Mouse (Mus musculus) stomach, postnatal 0 days (tissue): ENCODE results near the gene Camp. TPM values are rescaled to one million over a fixed set of nuclear protein-coding genes. Genes with fewer than 3 reads are reported as not detected.

Experiments
- ATAC-seq: fragments of 200-750 bp; cut with Nextera tagmentation; 2 replicates; pipeline ENCODE4 v1.8.0; 2017; ENCODE audit not compliant: low FRiP score, low TSS enrichment
- DNase-seq: peaks from one replicate; pipeline ENCODE4 v3.0.0-alpha.2; 2016; ENCODE audit warnings: low spot score
- H3K27ac ChIP-seq: fragments of 300-500 bp; sonication (generic); replicated peaks from 2 replicates; pipeline ENCODE4 v1.5.1; 2014; ENCODE audit warnings: mild to moderate bottlenecking, control low read depth
- H3K27me3 ChIP-seq: fragments of 300-500 bp; sonication (generic); 2 replicates; pipeline ENCODE4 v1.6.1; 2014; ENCODE audit warnings: low read length; ENCODE audit not compliant: control insufficient read depth, insufficient read depth
- H3K36me3 ChIP-seq: fragments of 300-500 bp; sonication (generic); 2 replicates; pipeline ENCODE4 v1.6.1; 2014; ENCODE audit warnings: low read length, mixed read lengths; ENCODE audit not compliant: control insufficient read depth, insufficient read depth
- H3K4me1 ChIP-seq: fragments of 300-500 bp; sonication (generic); replicated peaks from 2 replicates; pipeline ENCODE4 v1.6.1; 2014; ENCODE audit warnings: antibody characterized with exemption; ENCODE audit not compliant: control insufficient read depth, insufficient read depth
- H3K4me2 ChIP-seq: fragments of 300-500 bp; sonication (generic); replicated peaks from 2 replicates; pipeline ENCODE4 v1.6.1; 2014; ENCODE audit warnings: low read depth, mild to moderate bottlenecking, control low read depth, moderate library complexity
- H3K4me3 ChIP-seq: fragments of 300-500 bp; sonication (generic); 2 replicates; pipeline ENCODE4 v1.5.1; 2014; ENCODE audit warnings: low read depth, low read length, control low read depth
- H3K9ac ChIP-seq: fragments of 300-500 bp; sonication (generic); 2 replicates; pipeline ENCODE4 v1.6.1; 2014; ENCODE audit warnings: mild to moderate bottlenecking, low read length, control low read depth, mixed read lengths
- H3K9me3 ChIP-seq: fragments of 300-500 bp; sonication (generic); 2 replicates; pipeline ENCODE4 v1.6.1; 2016; ENCODE audit warnings: low read length; ENCODE audit not compliant: control insufficient read depth
- CTCF ChIP-seq: IDR thresholded peaks from 2 replicates; pipeline ENCODE4 v1.5.1; 2016; ENCODE audit warnings: antibody characterized with exemption, low read depth, mild to moderate bottlenecking, moderate library complexity
- EP300 ChIP-seq: optimal IDR thresholded peaks from 2 replicates; pipeline ENCODE3; 2016; ENCODE audit warnings: antibody characterized with exemption
- whole genome bisulfite sequencing: fragments of 180-500 bp; shearing (Covaris S2); extraction: QIAGEN DNeasy Blood & Tissue Kit; methylation state at CpG from one replicate; pipeline ENCODE4 v1.1.7; 2014; 5-methylcytosine and 5-hydroxymethylcytosine counted together
- polyA plus RNA-seq: library from polyadenylated mRNA; unstranded; fragments of >200 nt; fragmentation: Nextera tagmentation; extraction: Ambion mirVana; gene quantifications from 2 replicates; pipeline ENCODE4 v1.2.1, GENCODE M21; 2015

The Camp gene
- 1.5 and 2.2 TPM in 2 replicates for polyA plus RNA-seq

DNA sequence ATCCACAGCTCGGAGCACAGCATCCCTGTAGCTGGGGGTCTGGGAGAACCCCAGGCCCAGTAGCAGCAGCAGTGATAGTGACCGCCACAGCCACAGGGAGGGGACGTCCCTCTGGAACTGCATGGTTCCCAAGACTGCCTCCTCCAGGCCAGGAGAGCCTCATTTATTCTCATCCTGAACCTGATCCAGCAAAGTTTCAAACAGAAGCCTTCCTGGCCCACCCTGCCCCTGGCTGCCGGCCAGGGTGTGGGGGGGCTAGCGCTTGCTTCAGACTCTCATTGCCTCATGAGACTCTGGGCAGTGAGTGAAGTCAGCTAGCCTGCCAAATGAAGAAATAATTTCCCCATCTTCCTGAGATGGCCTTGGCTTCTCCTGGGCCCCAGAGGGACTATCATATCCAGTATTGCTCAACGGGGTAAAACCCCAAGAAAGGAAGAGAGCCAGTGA is at the start of gene Camp:
Gene Camp (minus strand): TSS at position 306 of the 447 bp plus-strand sequence.
- H3K4me2 ChIP-seq, result no peak within 1 kb of the TSS
- WGBS, result 45% methylated on average over 6 of the region's 6 CpGs
- no peaks in the 10 kb centered on the region for H3K27me3 ChIP-seq
- no peak within 1 kb of the TSS for H3K27ac ChIP-seq
- peaks cover 4% of the 10 kb centered on the region; the same call in 1 of the 2 replicates for H3K4me1 ChIP-seq
- H3K36me3 ChIP-seq, result no peaks in the 10 kb centered on the region
- TF ChIP-seq EP300 (no peak), CTCF (peak; percentile 25; the same call in 1 of the 2 replicates)
- ATAC-seq (peak; percentile 63; the same call in 1 of the 2 replicates), DNase-seq (peak; percentile 35)
- H3K4me3 ChIP-seq, result no peak within 1 kb of the TSS
- H3K9me3 ChIP-seq, result no peaks in the 10 kb centered on the region
- no peak within 1 kb of the TSS for H3K9ac ChIP-seq

DNA sequence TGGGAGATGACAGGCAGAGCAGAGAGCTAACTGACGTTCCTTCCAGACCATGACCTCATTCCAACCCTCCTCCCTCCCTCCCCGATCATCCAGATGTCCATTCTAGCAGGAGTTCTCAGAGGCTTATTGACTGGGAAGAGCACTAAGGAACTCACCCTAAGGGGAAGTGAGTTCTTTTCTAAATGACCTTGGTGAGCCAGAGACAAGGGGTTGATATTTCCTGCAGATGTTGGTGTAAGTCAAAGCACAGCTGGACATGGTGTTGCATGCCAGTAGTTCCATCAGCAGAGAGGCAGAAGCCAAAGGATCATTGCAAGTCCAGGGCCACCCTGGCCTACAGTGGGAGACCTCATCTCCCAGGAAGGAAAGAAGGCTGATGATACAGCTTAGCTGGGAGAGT is 48.6 kb upstream of the Camp start:
- WGBS, result 25% methylated on average over 2 of the region's 2 CpGs
- Histone ChIP-seq H3K9me3 (no peaks in the 10 kb centered on the region), H3K4me2 (no peak overlapping the region), H3K4me1 (no peaks in the 10 kb centered on the region), H3K27ac (peak overlapping the region; percentile 1; the same call in 1 of the 2 replicates), H3K36me3 (peaks cover 2% of the 10 kb centered on the region; the same call in 1 of the 2 replicates), H3K9ac (no peak overlapping the region), H3K4me3 (no peak overlapping the region), H3K27me3 (no peaks in the 10 kb centered on the region)
- DNase-seq, result no peak
- TF ChIP-seq CTCF, result no peak
- no peak for TF ChIP-seq EP300
- ATAC-seq, result no peak

DNA sequence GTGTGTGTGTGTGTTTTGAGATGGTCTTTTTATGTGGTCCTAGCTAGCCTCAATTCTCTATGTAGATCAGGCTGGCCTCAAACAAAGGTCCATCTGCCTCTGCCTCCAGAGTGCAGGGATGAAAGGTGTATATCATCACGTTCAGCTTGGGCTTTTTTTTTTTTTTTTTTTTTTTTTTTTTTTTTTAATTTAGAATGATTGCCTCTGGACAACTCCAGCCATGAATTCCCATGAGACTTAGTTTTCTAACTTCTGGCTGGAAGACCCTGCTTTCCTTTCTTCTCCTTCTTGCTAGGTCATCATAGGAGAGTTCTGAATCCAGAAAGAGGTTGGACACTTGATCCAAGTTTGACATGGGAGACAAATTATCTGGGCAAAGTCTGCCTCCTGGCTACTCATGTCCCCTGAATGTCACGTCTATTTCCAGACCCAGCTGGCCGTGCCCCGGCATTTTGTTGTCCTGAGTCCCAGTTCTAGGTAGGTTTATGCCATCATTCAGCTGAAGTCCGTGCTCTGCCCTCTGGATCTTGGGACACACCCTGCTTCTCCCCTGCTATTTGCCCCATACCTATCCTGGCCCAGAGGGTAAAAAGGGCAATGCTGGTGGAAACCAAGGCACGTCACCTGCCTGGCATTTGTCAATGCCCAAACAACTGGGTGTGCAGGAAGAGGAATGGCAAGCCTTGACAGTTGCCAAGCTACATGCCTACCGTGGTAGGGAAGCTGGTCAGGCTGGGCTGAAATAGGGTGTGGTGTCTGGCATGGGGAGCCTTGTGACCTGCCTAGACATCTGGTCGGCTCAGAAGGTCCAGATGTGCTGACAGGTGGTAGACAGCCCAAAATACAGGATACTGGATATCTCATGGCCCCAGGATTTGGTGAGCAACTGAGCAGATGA is 47.1 kb upstream of the Camp start:
- H3K4me2 ChIP-seq, result no peak overlapping the region
- 68% methylated on average over 8 of the region's 8 CpGs for WGBS
- TF ChIP-seq EP300 (no peak), CTCF (no peak)
- no peak overlapping the region for H3K9ac ChIP-seq
- no peaks in the 10 kb centered on the region for H3K27me3 ChIP-seq
- DNase-seq (no peak), ATAC-seq (no peak)
- no peaks in the 10 kb centered on the region for H3K4me1 ChIP-seq
- peaks cover 8% of the 10 kb centered on the region; the same call in 1 of the 2 replicates for H3K36me3 ChIP-seq
- no peaks in the 10 kb centered on the region for H3K9me3 ChIP-seq
- no peak overlapping the region for H3K4me3 ChIP-seq
- 0 out of 2 replicates have a peak overlapping the region, but pooled peaks have one; percentile 45 for H3K27ac ChIP-seq

DNA sequence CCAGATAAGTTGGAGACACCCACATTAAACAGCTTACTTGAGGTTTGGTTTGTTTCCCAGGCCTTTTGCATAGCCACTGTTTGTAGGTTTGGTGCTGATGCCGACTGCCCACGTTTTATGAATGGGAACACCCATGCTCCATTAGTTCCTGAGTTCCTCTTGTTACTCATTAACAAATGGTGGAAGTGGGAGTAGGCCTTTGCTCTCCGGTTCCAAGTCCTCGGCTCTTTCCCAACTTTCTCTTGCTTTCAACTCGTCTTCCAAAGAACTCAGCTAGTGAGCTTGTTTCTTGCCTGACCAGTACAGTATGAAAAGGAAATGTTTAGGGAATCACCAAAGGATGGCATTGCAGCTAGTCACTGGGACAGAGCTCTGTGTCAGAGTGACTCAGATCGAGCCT is 46.2 kb upstream of the Camp start:
- no peak overlapping the region for H3K4me2 ChIP-seq
- H3K36me3 ChIP-seq, result peaks cover 16% of the 10 kb centered on the region
- no peak overlapping the region for H3K4me3 ChIP-seq
- no peaks in the 10 kb centered on the region for H3K9me3 ChIP-seq
- peak overlapping the region; percentile 35; the same call in 1 of the 2 replicates for H3K27ac ChIP-seq
- TF ChIP-seq EP300 (no peak), CTCF (no peak)
- H3K9ac ChIP-seq, result no peak overlapping the region
- H3K27me3 ChIP-seq, result no peaks in the 10 kb centered on the region
- ATAC-seq (peak; percentile 46), DNase-seq (peak; percentile 53)
- WGBS, result 51% methylated on average over 6 of the region's 6 CpGs
- H3K4me1 ChIP-seq, result no peaks in the 10 kb centered on the region

DNA sequence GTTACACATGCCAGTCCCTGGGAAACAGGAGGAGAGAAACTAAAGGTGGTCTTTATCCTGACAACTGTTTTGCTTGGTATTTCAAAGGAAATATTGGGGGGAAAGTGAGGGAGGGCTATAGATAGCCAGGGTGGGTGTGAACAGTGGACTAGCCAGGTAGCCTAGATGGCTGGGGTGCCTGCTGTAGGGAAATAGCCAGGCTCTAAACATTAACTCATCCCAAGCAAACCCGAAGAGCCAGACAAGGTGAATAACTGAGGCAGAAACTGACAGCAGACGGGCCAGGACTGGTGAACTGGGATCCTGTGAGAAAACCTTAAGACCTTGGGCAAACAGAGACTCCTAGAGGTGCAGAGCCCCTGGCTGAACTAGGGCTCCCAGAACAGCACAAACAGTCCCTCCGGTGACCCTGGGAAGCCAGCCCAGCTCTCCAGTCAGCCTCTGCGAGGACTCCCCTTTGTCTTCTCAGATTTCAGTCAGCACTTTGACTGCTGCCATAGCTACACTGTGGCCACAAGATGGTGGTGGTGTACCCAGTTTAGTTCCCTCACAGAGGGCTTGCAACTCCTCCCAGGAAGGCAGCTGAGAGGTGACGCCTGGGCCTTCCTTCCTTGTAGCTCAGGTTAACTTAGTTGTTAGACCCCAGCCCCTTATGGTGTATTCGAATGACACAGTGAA is 45.1 kb upstream of the Camp start:
- no peaks in the 10 kb centered on the region for H3K4me1 ChIP-seq
- ATAC-seq (peak; percentile 77), DNase-seq (peak; percentile 77)
- 22% methylated on average over 6 of the region's 6 CpGs for WGBS
- H3K9me3 ChIP-seq, result no peaks in the 10 kb centered on the region
- H3K36me3 ChIP-seq, result peaks cover 26% of the 10 kb centered on the region
- no peak overlapping the region for H3K4me3 ChIP-seq
- no peak overlapping the region for H3K4me2 ChIP-seq
- peak; percentile 94 for TF ChIP-seq CTCF
- TF ChIP-seq EP300, result no peak
- peak overlapping the region; percentile 58; the same call in 1 of the 2 replicates for H3K27ac ChIP-seq
- no peaks in the 10 kb centered on the region for H3K27me3 ChIP-seq
- 0 out of 2 replicates have a peak overlapping the region, but pooled peaks have one; percentile 8 for H3K9ac ChIP-seq
